Mouse (Mus musculus): ENCODE data around the gene Unc119b. TPM values are rescaled to one million over a fixed set of nuclear protein-coding genes. Genes with fewer than 3 reads are reported as not detected.

The Unc119b gene
- polyA plus RNA-seq (2014; fragmentation: Illumina TruSeq; extraction: RNeasy Lipid Tissue Mini Kit (QIAGEN cat#74804); ENCODE audit: low read depth, low replicate concordance) = 6.2 TPM

GRCm38 (mm10) chr5:115134234-115135165 is at the start of gene Unc119b:
Gene Unc119b (minus strand): TSS chr5:115134975.

GRCm38 (mm10) chr5:115158040-115158983 is 23.5 kb upstream of the Unc119b start, which contains the start of gene Mlec:
Gene Mlec (minus strand): TSS chr5:115158179.

GRCm38 (mm10) chr5:115118961-115119570 is 15.7 kb downstream of the Unc119b start, which contains the start of gene Acads:
Gene Acads (minus strand): TSS chr5:115119346.

GRCm38 (mm10) chr5:115098195-115098594 is 36.6 kb downstream of the Unc119b start, which contains the start of gene Gm10401:
Gene Gm10401 (minus strand): TSS chr5:115098295.

Other genes with a start within 250 kb of the Unc119b start
- gene Oasl2, start 238.0 kb downstream of the Unc119b start, polyA plus RNA-seq (2014; fragmentation: Illumina TruSeq; extraction: RNeasy Lipid Tissue Mini Kit (QIAGEN cat#74804); ENCODE audit: low read depth, low replicate concordance) = 90.8 TPM
- 4.2 TPM for gene Oasl1, start 211.7 kb downstream of the Unc119b start, polyA plus RNA-seq (2014; fragmentation: Illumina TruSeq; extraction: RNeasy Lipid Tissue Mini Kit (QIAGEN cat#74804); ENCODE audit: low read depth, low replicate concordance)
- gene 2210016L21Rik, start 192.8 kb downstream of the Unc119b start, polyA plus RNA-seq (2014; fragmentation: Illumina TruSeq; extraction: RNeasy Lipid Tissue Mini Kit (QIAGEN cat#74804); ENCODE audit: low read depth, low replicate concordance) = 1.2 TPM
- 0.13 TPM for gene Hnf1a, start 163.9 kb downstream of the Unc119b start, polyA plus RNA-seq (2014; fragmentation: Illumina TruSeq; extraction: RNeasy Lipid Tissue Mini Kit (QIAGEN cat#74804); ENCODE audit: low read depth, low replicate concordance)
- gene Sppl3, start 123.8 kb downstream of the Unc119b start, polyA plus RNA-seq (2014; fragmentation: Illumina TruSeq; extraction: RNeasy Lipid Tissue Mini Kit (QIAGEN cat#74804); ENCODE audit: low read depth, low replicate concordance) = 70.9 TPM
- not detected for gene Gm10401, start 36.7 kb downstream of the Unc119b start, polyA plus RNA-seq (2014; fragmentation: Illumina TruSeq; extraction: RNeasy Lipid Tissue Mini Kit (QIAGEN cat#74804); ENCODE audit: low read depth, low replicate concordance)
- 5.6 TPM for gene Acads, start 15.6 kb downstream of the Unc119b start, polyA plus RNA-seq (2014; fragmentation: Illumina TruSeq; extraction: RNeasy Lipid Tissue Mini Kit (QIAGEN cat#74804); ENCODE audit: low read depth, low replicate concordance)
- gene Mlec, start 23.2 kb upstream of the Unc119b start, polyA plus RNA-seq (2014; fragmentation: Illumina TruSeq; extraction: RNeasy Lipid Tissue Mini Kit (QIAGEN cat#74804); ENCODE audit: low read depth, low replicate concordance) = 85.5 TPM
- 0.38 TPM for gene Cabp1, start 59.4 kb upstream of the Unc119b start, polyA plus RNA-seq (2014; fragmentation: Illumina TruSeq; extraction: RNeasy Lipid Tissue Mini Kit (QIAGEN cat#74804); ENCODE audit: low read depth, low replicate concordance)
- gene Pop5, start 100.9 kb upstream of the Unc119b start, polyA plus RNA-seq (2014; fragmentation: Illumina TruSeq; extraction: RNeasy Lipid Tissue Mini Kit (QIAGEN cat#74804); ENCODE audit: low read depth, low replicate concordance) = 1.7 TPM
- 26.7 TPM for gene Rnf10, start 137.9 kb upstream of the Unc119b start, polyA plus RNA-seq (2014; fragmentation: Illumina TruSeq; extraction: RNeasy Lipid Tissue Mini Kit (QIAGEN cat#74804); ENCODE audit: low read depth, low replicate concordance)
- gene Coq5, start 144.7 kb upstream of the Unc119b start, polyA plus RNA-seq (2014; fragmentation: Illumina TruSeq; extraction: RNeasy Lipid Tissue Mini Kit (QIAGEN cat#74804); ENCODE audit: low read depth, low replicate concordance) = 10.2 TPM
- 941 TPM for gene Dynll1, start 166.0 kb upstream of the Unc119b start, polyA plus RNA-seq (2014; fragmentation: Illumina TruSeq; extraction: RNeasy Lipid Tissue Mini Kit (QIAGEN cat#74804); ENCODE audit: low read depth, low replicate concordance)
- 40.7 TPM for gene Srsf9, start 192.2 kb upstream of the Unc119b start, polyA plus RNA-seq (2014; fragmentation: Illumina TruSeq; extraction: RNeasy Lipid Tissue Mini Kit (QIAGEN cat#74804); ENCODE audit: low read depth, low replicate concordance)
- 29.1 TPM for gene Gatc, start 206.2 kb upstream of the Unc119b start, polyA plus RNA-seq (2014; fragmentation: Illumina TruSeq; extraction: RNeasy Lipid Tissue Mini Kit (QIAGEN cat#74804); ENCODE audit: low read depth, low replicate concordance)
- 16.4 TPM for gene Triap1, start 206.2 kb upstream of the Unc119b start, polyA plus RNA-seq (2014; fragmentation: Illumina TruSeq; extraction: RNeasy Lipid Tissue Mini Kit (QIAGEN cat#74804); ENCODE audit: low read depth, low replicate concordance)
- 79.7 TPM for gene Cox6a1, start 214.0 kb upstream of the Unc119b start, polyA plus RNA-seq (2014; fragmentation: Illumina TruSeq; extraction: RNeasy Lipid Tissue Mini Kit (QIAGEN cat#74804); ENCODE audit: low read depth, low replicate concordance)

Measured in sigmoid colon, adult 10 weeks (tissue).